Mouse (Mus musculus): ENCODE results near the gene Lca5. TPM values are rescaled to one million over a fixed set of nuclear protein-coding genes. Genes with fewer than 3 reads are reported as not detected.

The Lca5 gene
- polyA plus RNA-seq, 1 experiment from 2014 or later, result 22.8 TPM

DNA sequence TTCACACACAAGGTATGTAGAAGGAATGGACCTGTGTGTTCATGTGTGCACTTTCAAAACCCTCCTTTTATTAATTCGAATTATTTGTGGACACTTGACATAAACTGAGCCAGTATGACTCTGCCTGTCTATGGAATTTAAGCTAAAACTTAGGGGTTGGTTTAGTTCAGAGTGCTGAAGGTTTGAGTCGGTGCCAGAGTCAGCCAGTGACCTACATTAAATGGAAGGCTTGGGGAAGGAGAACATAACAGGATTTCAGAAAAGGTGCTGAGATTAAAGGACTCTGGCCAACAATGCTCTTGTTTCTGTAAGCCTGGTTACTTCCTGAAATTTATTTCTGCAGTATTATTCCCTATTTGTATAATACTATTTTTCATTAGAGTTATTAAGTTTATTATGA, 28.9 kb upstream of the Lca5 start:
- no peaks in the 10 kb centered on the region for H3K4me1 ChIP-seq (ENCODE audit: control insufficient read depth, insufficient read depth, low read length)

DNA sequence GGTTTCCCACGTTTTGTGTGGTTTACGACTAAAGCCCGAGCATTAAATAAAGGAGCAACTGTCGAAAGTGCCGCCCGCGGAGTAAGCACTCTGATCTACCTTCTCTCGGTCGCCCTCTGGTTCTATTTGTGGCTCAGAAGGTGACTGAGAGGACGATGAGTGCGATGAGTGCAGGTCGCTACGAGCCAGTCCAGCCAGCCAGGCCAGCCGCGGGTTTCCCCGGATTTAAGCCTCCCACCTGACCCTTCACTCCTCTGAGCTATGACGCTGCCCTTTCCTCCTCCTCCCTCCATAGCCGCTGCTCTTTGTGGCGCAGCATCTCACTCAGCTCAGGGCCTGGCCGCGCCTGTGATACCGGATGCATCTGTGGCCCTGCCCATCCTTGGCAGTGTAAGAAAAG, 6.8 kb upstream of the Lca5 start:
- H3K4me1 ChIP-seq (ENCODE audit: control insufficient read depth, insufficient read depth, low read length), result 0 out of 2 replicates have a peak, but pooled peaks cover 4% of the 10 kb centered on the region
- no peaks in the 10 kb centered on the region for H3K36me3 ChIP-seq (ENCODE audit: control insufficient read depth, insufficient read depth, low read length)
- peak overlapping the region; percentile 73 for H3K9ac ChIP-seq (ENCODE audit: low read depth, low read length)
- H3K27ac ChIP-seq (ENCODE audit: low read depth, low read length), result peak overlapping the region; percentile 76
- peak; percentile 79 for ATAC-seq (replicated peaks; ENCODE audit: insufficient number of reproducible peaks, low FRiP score, low TSS enrichment)
- H3K4me3 ChIP-seq (ENCODE audit: low read depth, low read length), result peak overlapping the region; percentile 34
- H3K4me2 ChIP-seq, result peak overlapping the region; percentile 55
- no peaks in the 10 kb centered on the region for H3K27me3 ChIP-seq (ENCODE audit: control insufficient read depth, insufficient read depth, low read length)
- 2% methylated on average over 22 of the region's 22 CpGs for WGBS (ENCODE audit: insufficient replicate concordance)
- H3K9me3 ChIP-seq (replicated peaks; ENCODE audit: control insufficient read depth, low read length), result no peaks in the 10 kb centered on the region

More for the DNA sequence above, 28.9 kb upstream of the Lca5 start:
- H3K9ac ChIP-seq (ENCODE audit: low read depth, low read length), result no peak overlapping the region
- H3K27me3 ChIP-seq (ENCODE audit: control insufficient read depth, insufficient read depth, low read length), result no peaks in the 10 kb centered on the region
- H3K4me2 ChIP-seq, result no peak overlapping the region
- no peak for ATAC-seq (replicated peaks; ENCODE audit: insufficient number of reproducible peaks, low FRiP score, low TSS enrichment)
- 59% methylated on average over 2 of the region's 2 CpGs for WGBS (ENCODE audit: insufficient replicate concordance)
- no peaks in the 10 kb centered on the region for H3K36me3 ChIP-seq (ENCODE audit: control insufficient read depth, insufficient read depth, low read length)
- H3K27ac ChIP-seq (ENCODE audit: low read depth, low read length), result no peak overlapping the region
- no peak overlapping the region for H3K4me3 ChIP-seq (ENCODE audit: low read depth, low read length)
- no peaks in the 10 kb centered on the region for H3K9me3 ChIP-seq (replicated peaks; ENCODE audit: control insufficient read depth, low read length)

DNA sequence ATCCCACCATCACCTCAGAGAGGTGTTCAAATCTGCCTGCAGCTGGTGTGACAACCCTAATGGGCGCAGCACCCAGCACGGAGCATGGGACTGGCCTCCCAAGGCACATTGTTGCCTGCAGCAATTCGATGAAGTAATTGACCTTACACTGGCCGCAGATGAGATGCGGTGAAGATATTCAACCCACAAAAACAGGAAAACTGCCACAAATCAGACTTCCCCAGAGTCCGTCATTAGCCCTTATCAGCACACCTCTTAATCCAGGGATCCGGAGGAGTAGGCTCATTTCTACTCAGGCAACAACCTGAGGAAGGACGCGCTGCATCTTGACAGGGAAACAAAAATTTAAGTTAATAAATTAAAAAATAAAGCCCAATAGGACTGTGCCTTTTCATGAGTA, 6.2 kb upstream of the Lca5 start:
- Histone ChIP-seq H3K9ac (ENCODE audit: low read depth, low read length) (peak overlapping the region; percentile 60; the same call in 1 of the 2 replicates), H3K27me3 (ENCODE audit: control insufficient read depth, insufficient read depth, low read length) (no peaks in the 10 kb centered on the region), H3K36me3 (ENCODE audit: control insufficient read depth, insufficient read depth, low read length) (no peaks in the 10 kb centered on the region), H3K4me2 (peak overlapping the region; percentile 55), H3K27ac (ENCODE audit: low read depth, low read length) (peak overlapping the region; percentile 76; the same call in 1 of the 2 replicates), H3K4me3 (ENCODE audit: low read depth, low read length) (peak overlapping the region; percentile 34), H3K4me1 (ENCODE audit: control insufficient read depth, insufficient read depth, low read length) (0 out of 2 replicates have a peak, but pooled peaks cover 4% of the 10 kb centered on the region), H3K9me3 (replicated peaks; ENCODE audit: control insufficient read depth, low read length) (no peaks in the 10 kb centered on the region)
- ATAC-seq (replicated peaks; ENCODE audit: insufficient number of reproducible peaks, low FRiP score, low TSS enrichment), result no peak; the same call in 1 of the 2 replicates
- 50% methylated on average over 9 of the region's 9 CpGs for WGBS (ENCODE audit: insufficient replicate concordance)

DNA sequence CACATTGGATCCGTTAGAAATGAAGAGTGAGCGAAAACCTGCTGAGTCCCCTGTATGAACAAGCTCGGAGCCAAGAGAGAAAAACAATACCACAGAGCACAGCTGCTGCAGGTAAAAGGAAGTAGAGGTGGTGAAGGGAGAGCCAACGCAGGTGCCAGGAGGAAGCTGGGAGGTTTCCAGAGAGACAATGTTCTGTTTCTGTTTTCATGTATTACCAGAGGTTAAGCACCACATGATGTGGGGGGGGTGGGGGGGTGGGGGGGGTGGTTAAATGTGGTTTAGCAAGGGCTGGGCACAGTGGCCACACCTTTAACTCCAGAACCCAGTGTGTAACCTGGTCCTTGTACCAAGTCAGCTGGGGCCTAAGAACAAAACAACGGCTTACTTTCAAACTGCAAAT, 3.3 kb downstream of the Lca5 start:
- Histone ChIP-seq H3K27me3 (ENCODE audit: control insufficient read depth, insufficient read depth, low read length) (no peaks in the 10 kb centered on the region), H3K9ac (ENCODE audit: low read depth, low read length) (no peak overlapping the region), H3K36me3 (ENCODE audit: control insufficient read depth, insufficient read depth, low read length) (no peaks in the 10 kb centered on the region), H3K27ac (ENCODE audit: low read depth, low read length) (no peak overlapping the region), H3K4me1 (ENCODE audit: control insufficient read depth, insufficient read depth, low read length) (peaks cover 15% of the 10 kb centered on the region), H3K4me2 (no peak overlapping the region), H3K4me3 (ENCODE audit: low read depth, low read length) (no peak overlapping the region), H3K9me3 (replicated peaks; ENCODE audit: control insufficient read depth, low read length) (no peaks in the 10 kb centered on the region)
- ATAC-seq (replicated peaks; ENCODE audit: insufficient number of reproducible peaks, low FRiP score, low TSS enrichment), result no peak
- WGBS (ENCODE audit: insufficient replicate concordance), result 89% methylated on average over 5 of the region's 5 CpGs

DNA sequence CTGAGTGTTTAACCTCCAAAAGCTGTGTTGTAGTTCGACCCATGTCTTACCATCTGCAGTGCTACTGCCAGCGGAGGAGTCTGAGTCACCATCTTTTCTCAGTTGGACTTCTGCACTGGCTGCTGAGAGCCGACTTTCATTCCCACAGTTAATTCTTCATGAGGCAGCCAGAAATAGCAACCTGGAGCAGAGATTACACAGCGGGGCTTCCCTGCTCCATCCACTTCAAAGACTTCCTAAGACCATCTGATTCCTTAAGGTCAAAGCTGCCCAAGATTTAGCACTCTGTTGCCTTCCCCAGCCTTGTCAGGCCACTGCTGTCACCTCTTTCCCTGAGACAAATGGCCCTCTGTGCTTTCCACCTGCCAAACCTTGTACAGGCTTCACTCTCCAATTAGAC, 6.4 kb downstream of the Lca5 start:
- H3K4me1 ChIP-seq (ENCODE audit: control insufficient read depth, insufficient read depth, low read length), result peaks cover 12% of the 10 kb centered on the region; the same call in 1 of the 2 replicates
- peak; percentile 50; the same call in 1 of the 2 replicates for ATAC-seq (replicated peaks; ENCODE audit: insufficient number of reproducible peaks, low FRiP score, low TSS enrichment)
- 21% methylated on average over 4 of the region's 4 CpGs for WGBS (ENCODE audit: insufficient replicate concordance)
- H3K4me3 ChIP-seq (ENCODE audit: low read depth, low read length), result no peak overlapping the region
- peak overlapping the region; percentile 31 for H3K4me2 ChIP-seq
- no peaks in the 10 kb centered on the region for H3K36me3 ChIP-seq (ENCODE audit: control insufficient read depth, insufficient read depth, low read length)
- H3K9ac ChIP-seq (ENCODE audit: low read depth, low read length), result no peak overlapping the region
- H3K27me3 ChIP-seq (ENCODE audit: control insufficient read depth, insufficient read depth, low read length), result no peaks in the 10 kb centered on the region
- no peaks in the 10 kb centered on the region for H3K9me3 ChIP-seq (replicated peaks; ENCODE audit: control insufficient read depth, low read length)
- peak overlapping the region; percentile 58 for H3K27ac ChIP-seq (ENCODE audit: low read depth, low read length)

DNA sequence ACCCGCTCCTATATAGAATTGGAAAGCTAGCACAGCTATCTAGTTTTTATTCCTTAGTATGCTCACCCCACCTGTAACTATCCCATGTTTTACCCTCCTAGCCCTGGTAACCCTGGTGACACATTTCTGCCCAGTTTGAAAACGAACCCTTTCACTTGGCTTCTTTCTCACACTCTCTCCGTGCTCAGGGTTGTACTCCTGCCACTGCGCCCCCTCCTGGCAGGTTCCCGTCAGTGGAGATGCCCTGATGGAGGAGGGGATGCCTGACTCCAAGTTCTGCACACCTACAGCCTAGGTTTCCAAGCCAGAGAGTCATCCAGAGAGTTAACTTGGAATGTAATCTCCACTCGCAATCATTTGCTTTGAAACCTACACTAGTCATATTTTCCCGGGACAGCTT, 7.3 kb downstream of the Lca5 start:
- Histone ChIP-seq H3K4me3 (ENCODE audit: low read depth, low read length) (no peak overlapping the region), H3K27ac (ENCODE audit: low read depth, low read length) (no peak overlapping the region), H3K27me3 (ENCODE audit: control insufficient read depth, insufficient read depth, low read length) (no peaks in the 10 kb centered on the region), H3K9me3 (replicated peaks; ENCODE audit: control insufficient read depth, low read length) (no peaks in the 10 kb centered on the region), H3K4me2 (no peak overlapping the region), H3K9ac (ENCODE audit: low read depth, low read length) (no peak overlapping the region), H3K4me1 (ENCODE audit: control insufficient read depth, insufficient read depth, low read length) (peaks cover 12% of the 10 kb centered on the region; the same call in 1 of the 2 replicates), H3K36me3 (ENCODE audit: control insufficient read depth, insufficient read depth, low read length) (no peaks in the 10 kb centered on the region)
- WGBS (ENCODE audit: insufficient replicate concordance), result 64% methylated on average over 7 of the region's 7 CpGs
- ATAC-seq (replicated peaks; ENCODE audit: insufficient number of reproducible peaks, low FRiP score, low TSS enrichment), result no peak

DNA sequence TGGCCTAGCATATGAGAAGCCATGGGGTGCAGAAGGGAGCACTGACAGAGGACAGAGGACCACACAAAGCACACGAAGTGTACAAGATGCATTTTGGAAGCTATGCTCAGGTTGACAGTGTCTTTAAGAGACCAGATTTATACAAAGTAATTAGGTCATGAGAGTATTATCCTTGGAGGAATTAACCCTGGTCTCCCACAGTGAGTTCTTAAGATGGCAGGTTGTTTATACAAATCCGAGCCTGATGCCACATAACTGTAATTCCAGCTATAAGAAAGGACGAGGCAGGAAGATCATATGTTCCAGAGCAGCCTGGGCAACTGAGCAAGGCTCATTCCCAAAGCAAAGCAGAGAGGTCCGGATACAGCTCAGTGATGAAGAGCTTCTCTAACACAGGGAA, 13.0 kb downstream of the Lca5 start:
- no peak for ATAC-seq (replicated peaks; ENCODE audit: insufficient number of reproducible peaks, low FRiP score, low TSS enrichment)
- no peak overlapping the region for H3K4me2 ChIP-seq
- 81% methylated on average over 4 of the region's 4 CpGs for WGBS (ENCODE audit: insufficient replicate concordance)

DNA sequence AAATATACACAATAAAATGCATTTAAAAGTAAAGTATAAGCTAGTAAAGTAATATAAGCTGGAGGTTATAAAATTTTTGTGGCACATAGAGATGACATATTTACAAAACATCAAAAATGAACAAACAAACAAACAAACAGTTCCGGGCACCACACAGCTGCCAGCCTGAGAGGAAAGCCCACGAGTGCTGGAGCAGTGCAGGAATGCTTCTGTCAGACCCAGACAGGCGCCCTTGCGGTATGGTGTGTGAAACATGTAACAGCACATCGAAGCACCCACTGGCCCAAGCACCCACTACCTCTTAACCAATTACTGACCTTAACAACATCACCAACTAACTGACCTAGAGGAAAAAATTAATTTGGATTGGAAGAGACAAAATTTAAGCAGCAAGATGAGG, 22.0 kb downstream of the Lca5 start:
- no peak overlapping the region for H3K27ac ChIP-seq (ENCODE audit: low read depth, low read length)
- H3K9ac ChIP-seq (ENCODE audit: low read depth, low read length), result no peak overlapping the region
- ATAC-seq (replicated peaks; ENCODE audit: insufficient number of reproducible peaks, low FRiP score, low TSS enrichment), result no peak
- no peaks in the 10 kb centered on the region for H3K9me3 ChIP-seq (replicated peaks; ENCODE audit: control insufficient read depth, low read length)
- H3K4me1 ChIP-seq (ENCODE audit: control insufficient read depth, insufficient read depth, low read length), result no peaks in the 10 kb centered on the region; the same call in 1 of the 2 replicates
- H3K4me3 ChIP-seq (ENCODE audit: low read depth, low read length), result no peak overlapping the region
- peaks cover 13% of the 10 kb centered on the region for H3K36me3 ChIP-seq (ENCODE audit: control insufficient read depth, insufficient read depth, low read length)
- H3K4me2 ChIP-seq, result no peak overlapping the region
- WGBS (ENCODE audit: insufficient replicate concordance), result 74% methylated on average over 5 of the region's 5 CpGs
- H3K27me3 ChIP-seq (ENCODE audit: control insufficient read depth, insufficient read depth, low read length), result no peaks in the 10 kb centered on the region

More for the DNA sequence above, 13.0 kb downstream of the Lca5 start:
- H3K36me3 ChIP-seq (ENCODE audit: control insufficient read depth, insufficient read depth, low read length), result peaks cover 9% of the 10 kb centered on the region
- H3K9me3 ChIP-seq (replicated peaks; ENCODE audit: control insufficient read depth, low read length), result no peaks in the 10 kb centered on the region
- H3K9ac ChIP-seq (ENCODE audit: low read depth, low read length), result no peak overlapping the region
- no peaks in the 10 kb centered on the region for H3K27me3 ChIP-seq (ENCODE audit: control insufficient read depth, insufficient read depth, low read length)
- no peak overlapping the region for H3K4me3 ChIP-seq (ENCODE audit: low read depth, low read length)
- no peak overlapping the region for H3K27ac ChIP-seq (ENCODE audit: low read depth, low read length)
- H3K4me1 ChIP-seq (ENCODE audit: control insufficient read depth, insufficient read depth, low read length), result no peaks in the 10 kb centered on the region

DNA sequence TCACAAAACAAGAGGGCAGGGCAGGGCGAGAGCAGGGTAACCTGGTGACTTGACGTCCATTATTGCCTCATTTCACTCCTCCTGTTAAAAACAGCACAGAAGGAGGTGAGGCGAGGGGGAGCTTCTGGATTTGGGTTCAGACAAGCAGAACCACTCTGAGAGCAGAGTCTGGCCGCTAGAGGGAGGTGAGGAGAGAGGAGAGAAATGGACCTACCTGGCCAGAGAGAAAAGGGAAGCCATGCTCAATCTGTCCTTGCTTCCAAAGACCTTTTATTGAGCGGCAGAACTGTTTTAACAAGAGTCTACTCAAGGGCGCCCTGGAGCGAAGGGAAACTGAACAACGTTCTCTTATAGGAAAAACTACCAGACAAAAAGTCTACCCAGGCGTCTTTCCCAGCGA, 27.9 kb downstream of the Lca5 start:
- no peaks in the 10 kb centered on the region for H3K27me3 ChIP-seq (ENCODE audit: control insufficient read depth, insufficient read depth, low read length)
- H3K4me2 ChIP-seq, result no peak overlapping the region
- ATAC-seq (replicated peaks; ENCODE audit: insufficient number of reproducible peaks, low FRiP score, low TSS enrichment), result no peak
- H3K9ac ChIP-seq (ENCODE audit: low read depth, low read length), result no peak overlapping the region
- 74% methylated on average over 10 of the region's 10 CpGs for WGBS (ENCODE audit: insufficient replicate concordance)
- H3K4me3 ChIP-seq (ENCODE audit: low read depth, low read length), result no peak overlapping the region
- H3K4me1 ChIP-seq (ENCODE audit: control insufficient read depth, insufficient read depth, low read length), result no peaks in the 10 kb centered on the region
- H3K27ac ChIP-seq (ENCODE audit: low read depth, low read length), result no peak overlapping the region
- peaks cover 6% of the 10 kb centered on the region for H3K36me3 ChIP-seq (ENCODE audit: control insufficient read depth, insufficient read depth, low read length)
- H3K9me3 ChIP-seq (replicated peaks; ENCODE audit: control insufficient read depth, low read length), result no peaks in the 10 kb centered on the region
